Mouse (Mus musculus) hematopoietic multipotent progenitor cell, adult 10-12 weeks (in vitro differentiated cells): ENCODE data around the gene Olfr1065. TPM values are rescaled to one million over a fixed set of nuclear protein-coding genes. Genes with fewer than 3 reads are reported as not detected.

Source experiments
- polyA plus RNA-seq: library from polyadenylated mRNA; stranded (reverse); fragments of >175 nt; gene quantifications from 2 replicates; pipeline ENCODE4 v1.2.3, GENCODE M21; 2012; ENCODE audit warnings: low replicate concordance

The Olfr1065 gene
- not detected in 2 replicates for polyA plus RNA-seq

DNA sequence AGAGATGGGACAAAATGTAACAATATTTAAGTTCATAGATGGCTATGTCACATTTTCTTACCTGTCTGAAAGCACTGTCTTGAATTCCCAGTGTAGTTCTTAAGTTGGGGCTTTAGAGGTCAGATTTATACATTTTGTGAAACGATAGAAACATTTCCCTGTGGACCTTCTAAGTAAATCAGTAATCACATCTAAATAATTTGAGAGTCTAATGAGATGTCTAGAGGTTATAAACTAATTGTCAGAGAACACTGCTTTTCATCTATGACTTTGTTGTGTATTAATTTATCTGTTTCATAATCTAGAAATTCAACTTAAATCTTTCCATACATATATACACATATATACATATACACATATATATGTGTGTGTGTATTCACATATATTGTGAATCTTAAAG is at the start of gene Olfr1065:
Gene Olfr1065 (minus strand): TSS at position 101 of the 400 bp plus-strand sequence.

DNA sequence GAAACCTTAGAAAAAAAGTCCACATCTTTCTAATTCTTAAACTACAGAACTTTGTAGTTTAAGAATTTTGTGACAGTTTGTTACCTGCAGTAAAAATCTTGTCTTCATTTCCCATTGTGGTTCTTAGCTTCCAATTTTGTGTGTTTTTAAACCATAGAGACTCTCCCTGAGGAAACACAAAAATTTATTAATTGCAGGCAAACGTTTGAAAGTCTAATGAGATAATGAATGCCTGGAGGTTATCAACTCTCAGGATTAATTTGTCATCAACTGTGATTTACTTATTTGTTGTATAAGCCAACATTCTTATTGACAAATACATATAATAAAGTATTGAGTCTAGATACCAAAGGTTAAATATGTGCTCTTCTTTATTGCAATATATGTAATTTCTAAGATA is 36.9 kb upstream of the Olfr1065 start, which contains the start of gene Olfr228:
Gene Olfr228 (minus strand): TSS at position 101 of the 400 bp plus-strand sequence.

DNA sequence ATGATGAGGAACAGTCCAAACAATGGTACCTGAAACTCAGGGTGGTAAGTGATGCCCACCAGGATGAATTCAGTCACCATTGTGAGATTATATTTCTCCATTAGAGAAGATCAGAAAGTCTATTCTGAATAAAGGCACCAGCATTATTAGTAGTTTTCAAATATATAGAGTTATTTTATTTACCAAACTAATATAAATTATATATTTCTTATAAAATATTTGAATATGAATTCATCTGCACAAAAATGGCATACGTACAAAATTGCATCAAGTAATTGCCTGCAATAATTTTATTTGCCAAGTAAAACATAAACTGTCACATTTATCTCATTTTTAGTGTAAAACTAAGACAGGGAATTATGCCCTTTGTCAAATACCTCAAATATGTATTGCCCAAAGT is 5.8 kb upstream of the Olfr1065 start, which contains the start of gene Olfr1066:
Gene Olfr1066 (minus strand): TSS at position 101 of the 400 bp plus-strand sequence.

DNA sequence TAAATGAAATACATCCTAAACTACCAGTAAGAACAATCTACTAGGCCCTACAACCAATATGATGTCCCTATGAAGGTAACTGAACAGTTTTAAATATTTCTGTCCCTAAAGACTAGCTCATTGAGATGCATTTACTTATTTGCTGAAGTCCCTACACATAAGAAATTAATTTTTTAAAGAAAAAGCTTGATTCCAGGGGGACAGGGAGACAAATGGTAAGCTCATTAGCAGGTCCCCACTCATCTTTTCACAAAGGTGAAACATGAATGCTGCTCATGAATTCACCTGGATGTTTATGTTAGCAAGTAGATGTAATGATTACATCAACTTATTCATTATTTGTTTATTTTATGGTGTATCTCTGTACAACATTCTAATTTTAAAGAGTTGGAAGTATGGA is 23.7 kb downstream of the Olfr1065 start, which contains the start of gene Olfr1062:
Gene Olfr1062 (minus strand): TSS at position 101 of the 400 bp plus-strand sequence.

DNA sequence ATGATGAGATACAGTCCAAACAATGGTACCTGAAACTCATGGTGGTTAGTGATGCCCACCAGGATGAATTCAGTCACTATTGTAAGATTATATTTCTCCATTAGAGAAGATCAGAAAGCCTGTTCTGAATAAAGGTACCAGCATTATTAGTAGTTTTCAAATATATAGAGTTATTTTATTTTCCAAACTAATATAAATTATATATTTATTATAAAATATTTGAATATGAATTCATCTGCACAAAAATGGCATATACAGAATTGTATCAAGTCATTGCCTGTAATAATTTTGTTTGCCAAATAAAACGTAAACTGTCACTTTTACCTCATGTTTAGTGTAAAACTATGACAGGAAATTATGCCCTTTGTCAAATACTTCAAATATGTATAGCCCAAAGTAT is 36.4 kb downstream of the Olfr1065 start, which contains the start of gene Olfr1061:
Gene Olfr1061 (minus strand): TSS at position 101 of the 400 bp plus-strand sequence.

Other genes starting within 250 kb of the Olfr1065 start
- not detected in 2 replicates for gene Olfr1045, start 247.6 kb downstream of the Olfr1065 start, polyA plus RNA-seq
- gene Olfr1046, start 231.3 kb downstream of the Olfr1065 start, polyA plus RNA-seq: not detected in 2 replicates
- gene Olfr1047, start 219.2 kb downstream of the Olfr1065 start, polyA plus RNA-seq: not detected in 2 replicates
- gene Olfr1048, start 210.3 kb downstream of the Olfr1065 start, polyA plus RNA-seq: not detected in 2 replicates
- not detected in 2 replicates for gene Olfr1049, start 192.3 kb downstream of the Olfr1065 start, polyA plus RNA-seq
- not detected in 2 replicates for gene Olfr1051, start 171.5 kb downstream of the Olfr1065 start, polyA plus RNA-seq
- gene Olfr1052, start 158.1 kb downstream of the Olfr1065 start, polyA plus RNA-seq: not detected in 2 replicates
- not detected in 2 replicates for gene Olfr1053, start 135.3 kb downstream of the Olfr1065 start, polyA plus RNA-seq
- not detected in 2 replicates for gene Olfr1054, start 115.2 kb downstream of the Olfr1065 start, polyA plus RNA-seq
- not detected in 2 replicates for gene Olfr1055, start 100.3 kb downstream of the Olfr1065 start, polyA plus RNA-seq
- not detected in 2 replicates for gene Olfr1056, start 88.1 kb downstream of the Olfr1065 start, polyA plus RNA-seq
- not detected in 2 replicates for gene Olfr1057, start 72.2 kb downstream of the Olfr1065 start, polyA plus RNA-seq
- not detected in 2 replicates for gene Olfr1058, start 62.0 kb downstream of the Olfr1065 start, polyA plus RNA-seq
- not detected in 2 replicates for gene Olfr1061, start 36.5 kb downstream of the Olfr1065 start, polyA plus RNA-seq
- gene Olfr1062, start 23.8 kb downstream of the Olfr1065 start, polyA plus RNA-seq: not detected in 2 replicates
- not detected in 2 replicates for gene Olfr1066, start 5.7 kb upstream of the Olfr1065 start, polyA plus RNA-seq
- gene Olfr228, start 36.8 kb upstream of the Olfr1065 start, polyA plus RNA-seq: not detected in 2 replicates
- gene Olfr1076, start 57.9 kb upstream of the Olfr1065 start, polyA plus RNA-seq: not detected in 2 replicates
- not detected in 2 replicates for gene Olfr1079, start 91.9 kb upstream of the Olfr1065 start, polyA plus RNA-seq
- not detected in 2 replicates for gene Olfr1080, start 107.6 kb upstream of the Olfr1065 start, polyA plus RNA-seq
- 0.13 TPM in 1 of 2 replicates, not detected in the other for gene Olfr1082, start 148.4 kb upstream of the Olfr1065 start, polyA plus RNA-seq
- not detected in 2 replicates for gene Olfr1084, start 189.1 kb upstream of the Olfr1065 start, polyA plus RNA-seq
- not detected in 2 replicates for gene Olfr1085, start 211.4 kb upstream of the Olfr1065 start, polyA plus RNA-seq
- gene Olfr1086, start 229.5 kb upstream of the Olfr1065 start, polyA plus RNA-seq: not detected in 2 replicates
- 0.20 TPM in 1 of 2 replicates, not detected in the other for gene Olfr1087, start 247.8 kb upstream of the Olfr1065 start, polyA plus RNA-seq